Comparison of ENCODE assay signal across 8 mouse cellular contexts in genomic region chr16:18128564-18128935, GRCm38 (mm10). TPM values are rescaled to one million over a fixed set of nuclear protein-coding genes. Genes with fewer than 3 reads are reported as not detected.
A peak's percentile ranks its signal among the peaks of the same experiment; 100 is the strongest.
DNase-seq lines count a peak whose midpoint lies in the region; ATAC-seq lines count a peak whose summit lies in the region.

No protein-coding gene starts in this region.

- peak overlapping the region; percentile 75 for H3K4me3 ChIP-seq in forebrain, embryonic 12.5 days (replicated peaks)
- peak overlapping the region; percentile 70 for H3K4me3 ChIP-seq in intestine, embryonic 16.5 days (ENCODE audit: low read length)
- peak overlapping the region; percentile 77 for H3K4me3 ChIP-seq in neural tube, embryonic 13.5 days

- peak overlapping the region; percentile 96 for H3K4me2 ChIP-seq in forebrain, embryonic 12.5 days
- peak overlapping the region; percentile 99; the same call in 1 of the 2 replicates for H3K4me2 ChIP-seq in intestine, embryonic 16.5 days (ENCODE audit: low read depth, low read length)
- peak overlapping the region; percentile 81 for H3K4me2 ChIP-seq in neural tube, embryonic 13.5 days

- peak; percentile 42 to 53 for DNase-seq in left cerebral cortex, postnatal 36 days (ENCODE audit: low spot score in 2 of 2)
- DNase-seq in left cerebral cortex, postnatal 10 days (ENCODE audit: extremely low spot score in 1 of 2, low spot score in 2 of 2), result no peak
- DNase-seq in embryo, embryonic 11 days, result no peak
- no peak for DNase-seq in layer of hippocampus, adult 9-10 months (ENCODE audit: low spot score)
- no peak for DNase-seq in cerebellum, adult 9-11 months

- H3K9me3 ChIP-seq in forebrain, embryonic 12.5 days, result no peaks in the 10 kb centered on the region
- H3K9me3 ChIP-seq in intestine, embryonic 16.5 days (ENCODE audit: control insufficient read depth, low read length), result no peaks in the 10 kb centered on the region
- H3K9me3 ChIP-seq in neural tube, embryonic 13.5 days, result no peaks in the 10 kb centered on the region

- intact Hi-C loops in left cerebral cortex, postnatal 36 days (cut with DNase I), result loop anchor here (1.0 kb wide), 1 partner anchor 45 kb away; no protein-coding TSS in a partner anchor
- intact Hi-C loops in left cerebral cortex, postnatal 10 days (cut with DNase I), result loop anchor here (5.0 kb wide), 1 partner anchor 44 kb away; no protein-coding TSS in a partner anchor

- H3K36me3 ChIP-seq in forebrain, embryonic 12.5 days (replicated peaks), result no peaks in the 10 kb centered on the region
- H3K36me3 ChIP-seq in intestine, embryonic 16.5 days (ENCODE audit: control insufficient read depth, insufficient read depth, low read length), result no peaks in the 10 kb centered on the region
- no peaks in the 10 kb centered on the region for H3K36me3 ChIP-seq in neural tube, embryonic 13.5 days

- peaks cover 23% of the 10 kb centered on the region for H3K4me1 ChIP-seq in forebrain, embryonic 12.5 days
- H3K4me1 ChIP-seq in intestine, embryonic 16.5 days (ENCODE audit: control insufficient read depth, insufficient read depth, low read length), result peaks cover 23% of the 10 kb centered on the region
- H3K4me1 ChIP-seq in neural tube, embryonic 13.5 days (replicated peaks), result peaks cover 42% of the 10 kb centered on the region

- H3K9ac ChIP-seq in forebrain, embryonic 12.5 days, result peak overlapping the region; percentile 82
- no peak overlapping the region; the same call in 1 of the 2 replicates for H3K9ac ChIP-seq in intestine, embryonic 16.5 days (ENCODE audit: low read depth, low read length)
- peak overlapping the region; percentile 94 for H3K9ac ChIP-seq in neural tube, embryonic 13.5 days

- WGBS in forebrain, embryonic 12.5 days, result 70% methylated on average over 6 of the region's 6 CpGs
- 63% methylated on average over 6 of the region's 6 CpGs for WGBS in intestine, embryonic 16.5 days
- WGBS in neural tube, embryonic 13.5 days, result 52% methylated on average over 6 of the region's 6 CpGs

- peaks cover 68% of the 10 kb centered on the region for H3K27me3 ChIP-seq in forebrain, embryonic 12.5 days
- peaks cover 9% of the 10 kb centered on the region for H3K27me3 ChIP-seq in intestine, embryonic 16.5 days (replicated peaks; ENCODE audit: control insufficient read depth, insufficient read depth, low read length)
- peaks cover 36% of the 10 kb centered on the region for H3K27me3 ChIP-seq in neural tube, embryonic 13.5 days

- no peak for ATAC-seq in forebrain, embryonic 12.5 days (ENCODE audit: low FRiP score)
- no peak for ATAC-seq in intestine, embryonic 16.5 days
- peak; percentile 12; the same call in 1 of the 2 replicates for ATAC-seq in neural tube, embryonic 13.5 days (ENCODE audit: low read depth)

- H3K27ac ChIP-seq in forebrain, embryonic 12.5 days, result no peak overlapping the region
- no peak overlapping the region for H3K27ac ChIP-seq in intestine, embryonic 16.5 days (ENCODE audit: low read length)
- H3K27ac ChIP-seq in neural tube, embryonic 13.5 days (replicated peaks), result peak overlapping the region; percentile 24; the same call in 1 of the 2 replicates

RNA-seq across cellular contexts. Expression of gene Rtn4r, which starts 1.1 kb away (rescaled TPM):
- 100 to 1,000 TPM; 128 to 164 TPM for total RNA-seq in left cerebral cortex, postnatal 36 days (2021)
- 10 to 100 TPM; 73.2 to 82.6 TPM for total RNA-seq in left cerebral cortex, postnatal 10 days (2021)
- 5.4 and 6.2 TPM in 2 replicates for polyA plus RNA-seq in forebrain, embryonic 12.5 days (2016; fragmentation: Nextera tagmentation; extraction: Ambion mirVana)
- 0.73 and 2.4 TPM in 2 replicates for polyA plus RNA-seq in intestine, embryonic 16.5 days (2015; fragmentation: Nextera tagmentation; extraction: Ambion mirVana)
- 19.6 and 23.9 TPM in 2 replicates for polyA plus RNA-seq in neural tube, embryonic 13.5 days (2015; fragmentation: Nextera tagmentation; extraction: Ambion mirVana)

RNA-seq across cellular contexts. Expression of gene Prodh, which starts 38.5 kb away (rescaled TPM):
- total RNA-seq in left cerebral cortex, postnatal 36 days (2021), result 10 to 100 TPM; 35.5 to 42.7 TPM
- total RNA-seq in left cerebral cortex, postnatal 10 days (2021), result 10 to 100 TPM; 13.5 to 19.5 TPM
- polyA plus RNA-seq in forebrain, embryonic 12.5 days (2016; fragmentation: Nextera tagmentation; extraction: Ambion mirVana), result 5.9 and 7.7 TPM in 2 replicates
- polyA plus RNA-seq in intestine, embryonic 16.5 days (2015; fragmentation: Nextera tagmentation; extraction: Ambion mirVana), result 20.1 and 24.4 TPM in 2 replicates
- 3.2 and 4.7 TPM in 2 replicates for polyA plus RNA-seq in neural tube, embryonic 13.5 days (2015; fragmentation: Nextera tagmentation; extraction: Ambion mirVana)

Comparison
In these comparisons a context has a peak if more than half of its experiments do, and no peak if none do; other contexts are left out.
1. DNase-seq: peak in left cerebral cortex, postnatal 36 days (2 of 2); none in left cerebral cortex, postnatal 10 days (0 of 2), embryo, embryonic 11 days (single experiment), layer of hippocampus, adult 9-10 months (single experiment) and cerebellum, adult 9-11 months (single experiment).
2. Peak in every context shown above with its lines, with median percentiles within 50 percentile points of each other: H3K4me2 ChIP-seq and H3K4me3 ChIP-seq.